Mouse (Mus musculus): Measurements from ENCODE around the gene Prdm4.

Gene Prdm4

GRCm38 (mm10) chr10:85916498-85917309 lies at the start of gene Prdm4:
Gene Prdm4 (minus strand): TSS chr10:85917142.
- DNase-seq (ENCODE audit: low read depth, low spot score), result peak; percentile 100

GRCm38 (mm10) chr10:85966476-85966875 lies 49.5 kb upstream of the Prdm4 start:
- no peak for DNase-seq (ENCODE audit: low read depth, low spot score)

- no peak for DNase-seq (ENCODE audit: low read depth, low spot score)
Observed at GRCm38 (mm10) chr10:85964316-85964715, 47.4 kb upstream of the Prdm4 start.

GRCm38 (mm10) chr10:85962897-85963296 lies 46.0 kb upstream of the Prdm4 start:
- no peak for DNase-seq (ENCODE audit: low read depth, low spot score)

- peak; percentile 98 for DNase-seq (ENCODE audit: low read depth, low spot score)
Observed at GRCm38 (mm10) chr10:85957464-85957950, 40.6 kb upstream of the Prdm4 start, which contains the start of gene Rtcb. Gene Rtcb (minus strand): TSS chr10:85957823.

- DNase-seq (ENCODE audit: low read depth, low spot score), result no peak
Observed at GRCm38 (mm10) chr10:85956871-85957419, 40.0 kb upstream of the Prdm4 start.

GRCm38 (mm10) chr10:85954429-85954828 lies 37.5 kb upstream of the Prdm4 start:
- no peak for DNase-seq (ENCODE audit: low read depth, low spot score)

GRCm38 (mm10) chr10:85953401-85953800 lies 36.5 kb upstream of the Prdm4 start:
- DNase-seq (ENCODE audit: low read depth, low spot score), result peak; percentile 9

GRCm38 (mm10) chr10:85951765-85952443 lies 35.0 kb upstream of the Prdm4 start:
- no peak for DNase-seq (ENCODE audit: low read depth, low spot score)

GRCm38 (mm10) chr10:85948483-85949196 lies 31.7 kb upstream of the Prdm4 start:
- peak; percentile 22 for DNase-seq (ENCODE audit: low read depth, low spot score)

GRCm38 (mm10) chr10:85936280-85936965 lies 19.5 kb upstream of the Prdm4 start:
- no peak for DNase-seq (ENCODE audit: low read depth, low spot score)

- no peak for DNase-seq (ENCODE audit: low read depth, low spot score)
Observed at GRCm38 (mm10) chr10:85929962-85930361, 13.0 kb upstream of the Prdm4 start.

GRCm38 (mm10) chr10:85929208-85929591 lies 12.3 kb upstream of the Prdm4 start:
- peak; percentile 30 for DNase-seq (ENCODE audit: low read depth, low spot score)

GRCm38 (mm10) chr10:85928499-85929207 lies 11.7 kb upstream of the Prdm4 start:
- peak; percentile 96 for DNase-seq (ENCODE audit: low read depth, low spot score)

GRCm38 (mm10) chr10:85927676-85928445 lies 10.9 kb upstream of the Prdm4 start, which contains the start of gene Ascl4:
Gene Ascl4 (plus strand): TSS chr10:85927681.
- DNase-seq (ENCODE audit: low read depth, low spot score), result peak; percentile 51

- no peak for DNase-seq (ENCODE audit: low read depth, low spot score)
Observed at GRCm38 (mm10) chr10:85879886-85880486, 37.0 kb downstream of the Prdm4 start.

GRCm38 (mm10) chr10:85875812-85876211 lies 41.1 kb downstream of the Prdm4 start:
- no peak for DNase-seq (ENCODE audit: low read depth, low spot score)

GRCm38 (mm10) chr10:85873861-85874544 lies 42.9 kb downstream of the Prdm4 start:
- no peak for DNase-seq (ENCODE audit: low read depth, low spot score)

- peak; percentile 11 for DNase-seq (ENCODE audit: low read depth, low spot score)
Observed at GRCm38 (mm10) chr10:85872479-85872773, 44.5 kb downstream of the Prdm4 start.
